Mouse (Mus musculus): Measurements from ENCODE around the gene Zfp729b. TPM values are rescaled to one million over a fixed set of nuclear protein-coding genes. Genes with fewer than 3 reads are reported as not detected.

Zfp729b gene
- polyA plus RNA-seq, 1 experiment from 2014 or later: 7.1 TPM

Other genes with a start within 250 kb of the Zfp729b start
- gene Gm28044, start 249.2 kb downstream of the Zfp729b start, polyA plus RNA-seq (2014; fragmentation: Nextera tagmentation; extraction: Ambion mirVana): 0.67 TPM in 1 of 2 replicates, not detected in the other
- gene Zfp953, start 249.1 kb downstream of the Zfp729b start, polyA plus RNA-seq (2014; fragmentation: Nextera tagmentation; extraction: Ambion mirVana): 0.88 TPM in 2 replicates
- not detected in 2 replicates for gene Gm28041, start 234.0 kb downstream of the Zfp729b start, polyA plus RNA-seq (2014; fragmentation: Nextera tagmentation; extraction: Ambion mirVana)
- 0.61 and 1.1 TPM in 2 replicates for gene Zfp456, start 233.9 kb downstream of the Zfp729b start, polyA plus RNA-seq (2014; fragmentation: Nextera tagmentation; extraction: Ambion mirVana)
- gene Zfp429, start 209.9 kb downstream of the Zfp729b start, polyA plus RNA-seq (2014; fragmentation: Nextera tagmentation; extraction: Ambion mirVana): 3.3 and 4.6 TPM in 2 replicates
- gene Zfp459, start 188.3 kb downstream of the Zfp729b start, polyA plus RNA-seq (2014; fragmentation: Nextera tagmentation; extraction: Ambion mirVana): 0.34 and 0.72 TPM in 2 replicates
- gene Zfp874a, start 158.1 kb downstream of the Zfp729b start, polyA plus RNA-seq (2014; fragmentation: Nextera tagmentation; extraction: Ambion mirVana): 7.6 and 9.6 TPM in 2 replicates
- 3.4 and 3.8 TPM in 2 replicates for gene Zfp874b, start 125.4 kb downstream of the Zfp729b start, polyA plus RNA-seq (2014; fragmentation: Nextera tagmentation; extraction: Ambion mirVana)
- 12.2 and 14.8 TPM in 2 replicates for gene Zfp58, start 109.2 kb downstream of the Zfp729b start, polyA plus RNA-seq (2014; fragmentation: Nextera tagmentation; extraction: Ambion mirVana)
- 0.33 TPM in 1 of 2 replicates, not detected in the other for gene Gm26965, start 83.6 kb downstream of the Zfp729b start, polyA plus RNA-seq (2014; fragmentation: Nextera tagmentation; extraction: Ambion mirVana)
- gene Zfp87, start 83.5 kb downstream of the Zfp729b start, polyA plus RNA-seq (2014; fragmentation: Nextera tagmentation; extraction: Ambion mirVana): 46.7 and 48.8 TPM in 2 replicates
- 18.6 and 22.3 TPM in 2 replicates for gene Zfp748, start 55.9 kb downstream of the Zfp729b start, polyA plus RNA-seq (2014; fragmentation: Nextera tagmentation; extraction: Ambion mirVana)
- gene Gm49345, start 28.1 kb upstream of the Zfp729b start, polyA plus RNA-seq (2014; fragmentation: Nextera tagmentation; extraction: Ambion mirVana): 0.54 TPM in 1 of 2 replicates, not detected in the other
- 3.9 and 5.3 TPM in 2 replicates for gene Zfp729a, start 28.1 kb upstream of the Zfp729b start, polyA plus RNA-seq (2014; fragmentation: Nextera tagmentation; extraction: Ambion mirVana)
- gene Zfp738, start 77.4 kb upstream of the Zfp729b start, polyA plus RNA-seq (2014; fragmentation: Nextera tagmentation; extraction: Ambion mirVana): 9.9 and 15.0 TPM in 2 replicates
- gene Zfp65, start 119.5 kb upstream of the Zfp729b start, polyA plus RNA-seq (2014; fragmentation: Nextera tagmentation; extraction: Ambion mirVana): 4.4 and 5.6 TPM in 2 replicates
- gene Zfp85, start 145.5 kb upstream of the Zfp729b start, polyA plus RNA-seq (2014; fragmentation: Nextera tagmentation; extraction: Ambion mirVana): 9.8 and 11.8 TPM in 2 replicates
- 4.0 TPM in 2 replicates for gene Zfp493, start 170.0 kb upstream of the Zfp729b start, polyA plus RNA-seq (2014; fragmentation: Nextera tagmentation; extraction: Ambion mirVana)
- gene Zfp273, start 204.0 kb upstream of the Zfp729b start, polyA plus RNA-seq (2014; fragmentation: Nextera tagmentation; extraction: Ambion mirVana): 13.9 and 14.0 TPM in 2 replicates
- 4.9 and 7.4 TPM in 2 replicates for gene Gm10037, start 221.4 kb upstream of the Zfp729b start, polyA plus RNA-seq (2014; fragmentation: Nextera tagmentation; extraction: Ambion mirVana)

All from forebrain, embryonic 14.5 days (tissue).